Mouse (Mus musculus) lung, postnatal 4 days (tissue): Measurements from ENCODE around the gene Aspdh.

ENCODE experiments used
- DNase-seq, 2 experiments: peaks; one replicate each; pipeline ENCODE4 v3.0.0; 2021

Aspdh gene

DNA sequence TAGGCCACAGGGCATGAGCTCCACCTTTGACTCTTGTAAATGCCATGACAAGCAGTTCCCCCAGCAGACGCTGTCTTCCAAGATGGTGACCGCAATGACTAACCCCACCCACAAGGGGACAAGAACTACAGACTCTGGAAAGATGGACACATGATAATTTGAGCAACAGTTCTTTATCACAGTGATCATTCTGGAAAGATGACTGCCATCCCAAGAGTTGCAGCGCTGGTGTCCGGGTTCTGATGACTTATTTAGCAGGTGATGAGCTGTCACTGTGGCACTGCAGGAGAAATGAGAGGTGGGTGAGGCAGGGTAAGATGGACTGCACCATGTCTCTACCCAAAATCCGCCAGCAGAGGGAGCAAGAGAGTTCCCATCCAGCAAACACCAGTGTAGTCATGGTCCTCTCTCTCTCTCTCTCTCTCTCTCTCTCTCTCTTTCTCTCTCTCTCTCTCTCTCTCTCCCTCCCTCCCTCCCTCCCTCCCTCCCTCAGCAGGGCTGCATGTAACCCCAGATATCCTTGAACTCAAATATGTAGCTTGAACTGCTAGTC is 36.4 kb downstream of the Aspdh start:
- DNase-seq: peak; percentile 45 to 79

- no peak for DNase-seq
These were observed 42.3 kb downstream of the Aspdh start for GRCm38 (mm10) chr7:44507491-44507890.
